Mouse (Mus musculus): ENCODE measurements around the gene Clcn3.
"Not testable (repeated sequence)": the region's sequence is repeated elsewhere in the genome, so short reads cannot be mapped to it uniquely, and the experiment has no call there.

Gene Clcn3

DNA sequence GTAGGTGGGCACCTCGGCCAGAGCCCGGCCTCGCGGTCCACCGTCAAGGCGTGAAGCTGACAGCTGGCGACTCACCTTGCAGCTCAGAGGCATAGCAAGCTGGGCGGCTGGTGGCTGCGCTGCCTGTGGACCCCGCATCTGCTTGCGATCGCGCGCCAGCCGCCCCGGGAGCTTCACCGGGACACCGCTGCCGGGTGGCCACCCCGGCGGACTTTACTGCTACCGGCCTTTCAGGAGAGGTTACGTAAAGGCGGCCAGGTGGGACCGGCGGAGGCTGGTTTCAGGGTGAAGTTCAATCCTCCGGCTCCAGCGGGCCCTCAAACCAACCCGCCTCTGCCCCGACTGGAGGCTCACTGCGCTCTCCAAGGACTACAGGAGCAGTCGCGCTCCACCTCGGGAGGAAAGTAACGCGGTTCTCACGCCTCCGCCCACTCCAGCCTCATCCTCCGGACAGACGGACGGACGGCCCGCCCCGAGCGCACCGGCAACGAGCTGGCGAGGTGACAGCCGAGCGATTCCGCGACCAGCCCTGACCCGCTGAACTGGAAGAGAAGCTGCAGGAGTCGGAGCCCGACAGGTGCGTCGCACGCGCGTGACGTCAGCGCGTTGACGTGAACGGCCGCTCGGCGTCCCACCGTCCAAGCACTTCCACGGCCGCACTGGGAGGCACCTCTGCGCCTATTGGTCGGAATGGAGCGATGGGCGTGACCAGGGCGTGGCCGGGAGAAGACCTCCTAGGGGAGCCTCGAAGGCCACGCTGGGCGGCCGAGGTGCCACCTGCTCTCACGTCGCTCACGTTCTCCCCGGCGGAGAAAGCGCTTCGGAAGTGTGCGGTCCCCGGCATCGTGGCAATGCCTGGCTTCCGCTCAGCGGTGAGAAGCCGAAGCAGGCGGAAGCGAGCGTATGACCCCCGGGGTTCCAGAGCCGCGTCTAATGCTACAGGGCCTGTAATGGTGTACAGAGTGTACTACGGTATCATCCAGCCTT, at the start of gene Clcn3:
Gene Clcn3, minus strand, starts transcription at position 600 of the 987 bp plus-strand sequence.
- in situ Hi-C loops (cut with MboI, MseI), result no loop called here

DNA sequence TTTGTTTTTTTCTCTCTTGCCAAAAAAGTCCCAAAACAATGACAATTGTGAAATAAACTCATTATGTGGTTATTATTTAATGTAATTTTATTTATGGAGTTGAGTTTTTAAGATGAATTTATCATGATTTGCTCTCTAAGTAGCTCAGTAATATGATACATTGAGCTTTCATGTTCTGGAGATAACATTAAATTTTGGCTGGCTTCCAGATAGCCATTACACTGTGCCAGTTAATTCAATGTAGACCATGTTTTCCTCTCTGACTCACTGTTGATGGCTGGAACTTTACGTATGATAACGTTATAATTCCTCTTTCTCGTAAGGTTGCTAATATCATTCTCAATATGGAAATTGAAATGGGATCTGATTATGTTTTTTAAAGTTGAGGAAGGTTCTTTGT, 13.4 kb upstream of the Clcn3 start:
- in situ Hi-C loops (cut with MboI, MseI), result no loop called here

DNA sequence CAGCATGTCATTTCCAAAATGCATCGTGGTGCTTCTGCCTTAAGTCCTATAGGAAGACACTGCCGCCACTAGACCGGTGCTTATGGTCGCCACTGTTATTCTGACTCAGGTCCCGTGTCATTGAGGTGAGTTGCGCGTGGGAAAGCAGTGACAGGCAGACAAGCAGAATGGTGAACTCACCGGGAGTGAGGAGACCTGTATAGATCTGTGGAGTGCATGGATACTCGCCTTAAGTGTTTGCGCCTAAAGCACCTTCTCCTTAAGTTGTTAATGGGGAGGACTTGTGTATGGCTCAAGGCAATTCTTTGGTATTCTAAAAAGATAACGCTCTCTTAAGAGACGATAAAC, 10.5 kb upstream of the Clcn3 start:
- in situ Hi-C loops (cut with MboI, MseI), result no loop called here

DNA sequence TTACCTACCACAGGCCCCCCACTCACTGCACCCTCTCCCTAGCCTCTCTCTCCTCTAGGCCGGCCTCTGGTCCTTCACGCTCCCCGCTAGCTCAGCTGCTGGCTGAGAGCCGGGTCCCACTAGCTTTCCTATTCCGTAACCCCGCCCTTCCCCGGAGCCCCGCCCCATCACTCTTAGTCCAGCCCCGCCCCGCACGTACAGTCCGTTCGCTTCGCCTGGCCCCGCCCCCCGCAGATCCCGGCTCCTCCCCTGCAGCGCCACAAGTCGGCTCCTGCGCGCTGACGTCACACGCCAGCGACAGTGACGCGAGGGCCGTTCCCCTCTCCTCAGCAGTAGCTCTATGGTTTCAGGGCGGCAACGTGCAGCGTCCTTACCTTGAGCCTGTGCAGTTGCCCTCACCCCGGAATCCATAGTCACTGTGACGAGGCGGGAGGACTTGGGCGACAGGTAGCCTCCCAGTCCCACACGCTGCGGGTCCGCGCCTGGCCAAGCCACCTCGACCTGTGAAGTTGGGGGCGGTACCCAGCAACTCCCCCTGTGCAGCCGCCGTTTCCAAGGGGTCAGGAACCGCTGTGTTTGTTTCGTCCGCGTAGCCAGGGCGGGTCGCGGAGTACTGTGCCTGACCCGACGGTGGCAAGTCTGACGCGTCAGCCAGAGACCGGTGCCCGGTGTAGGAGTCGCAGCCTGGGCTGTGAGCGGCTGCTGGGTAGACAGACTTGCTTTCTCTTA, 10.0 kb upstream of the Clcn3 start, which contains the start of gene Nek1:
Gene Nek1, plus strand, starts transcription at position 286 of the 729 bp plus-strand sequence.
- in situ Hi-C loops (cut with MboI, MseI), result no loop called here

DNA sequence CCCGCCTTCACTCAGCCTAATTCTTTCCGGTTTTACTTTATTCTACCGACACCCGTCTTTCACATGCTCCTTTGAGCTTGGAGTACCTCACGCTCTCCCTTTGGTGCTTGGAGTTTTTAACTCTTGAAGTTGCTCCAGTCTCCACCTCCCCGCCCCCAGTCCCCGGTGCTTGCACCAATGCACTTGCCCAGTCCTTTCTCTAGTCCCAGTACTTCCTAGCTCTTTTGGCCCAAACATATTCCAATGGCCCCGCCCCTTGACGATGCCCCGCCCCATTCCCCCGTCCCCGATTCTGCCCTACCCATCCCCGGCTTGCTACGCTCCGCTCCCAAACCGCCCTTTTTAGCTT, 9.4 kb upstream of the Clcn3 start:
- in situ Hi-C loops (cut with MboI, MseI), result no loop called here

DNA sequence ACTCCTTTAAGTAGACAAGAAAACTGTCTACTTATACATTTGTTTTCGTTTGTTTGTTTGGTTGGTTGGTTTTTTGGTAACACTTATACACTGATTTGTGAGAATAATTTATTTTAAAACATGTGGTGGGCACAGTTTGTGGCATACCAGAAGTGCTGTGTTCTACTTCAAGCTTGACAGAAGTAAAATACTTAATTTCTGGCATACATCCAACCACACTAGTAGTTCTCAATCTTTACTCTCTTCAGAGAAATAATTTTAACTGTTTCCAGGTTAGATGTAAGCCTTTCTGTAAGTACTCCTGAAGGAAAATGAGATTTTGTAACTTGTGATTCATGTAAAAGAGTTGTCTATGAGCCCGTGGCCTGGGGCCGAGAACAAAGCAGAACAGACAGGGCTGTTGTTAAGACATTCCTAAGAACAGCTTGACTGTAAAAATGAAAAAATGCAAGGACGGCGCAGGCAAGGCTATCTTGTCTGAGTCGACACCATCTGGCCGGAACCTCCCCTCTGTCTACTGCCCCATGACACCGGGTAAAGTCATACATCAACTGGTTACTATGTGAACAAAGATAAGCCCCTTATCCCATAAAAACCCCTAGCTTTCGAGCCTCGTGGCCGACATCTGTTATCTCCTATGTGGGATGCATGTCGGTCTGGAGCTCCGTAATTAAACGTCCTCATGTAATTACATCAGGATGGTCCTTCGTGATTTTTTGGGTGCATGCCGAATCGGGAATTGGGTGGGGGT, 1.3 kb upstream of the Clcn3 start:
- in situ Hi-C loops (cut with MboI, MseI), result not testable (repeated sequence)

DNA sequence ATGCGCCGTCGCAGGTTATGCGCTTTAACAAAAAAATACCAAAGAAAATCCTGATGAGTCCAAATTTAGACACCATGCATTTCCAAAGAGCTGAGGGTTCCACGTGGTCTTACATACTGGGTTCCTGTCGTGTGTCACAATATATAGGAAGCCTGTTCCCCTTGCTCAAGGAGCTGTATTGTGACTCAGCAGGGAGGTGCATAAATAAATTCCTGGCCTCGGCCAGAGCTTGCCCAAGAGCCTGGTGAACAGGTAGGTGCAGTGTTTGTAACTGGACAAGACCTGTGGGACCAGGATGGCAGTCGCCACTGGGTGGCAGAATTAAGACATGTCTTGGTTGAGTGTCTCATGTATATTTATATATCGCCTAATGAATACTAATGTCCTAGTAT, 584 bp upstream of the Clcn3 start:
- in situ Hi-C loops (cut with MboI, MseI), result no loop called here

DNA sequence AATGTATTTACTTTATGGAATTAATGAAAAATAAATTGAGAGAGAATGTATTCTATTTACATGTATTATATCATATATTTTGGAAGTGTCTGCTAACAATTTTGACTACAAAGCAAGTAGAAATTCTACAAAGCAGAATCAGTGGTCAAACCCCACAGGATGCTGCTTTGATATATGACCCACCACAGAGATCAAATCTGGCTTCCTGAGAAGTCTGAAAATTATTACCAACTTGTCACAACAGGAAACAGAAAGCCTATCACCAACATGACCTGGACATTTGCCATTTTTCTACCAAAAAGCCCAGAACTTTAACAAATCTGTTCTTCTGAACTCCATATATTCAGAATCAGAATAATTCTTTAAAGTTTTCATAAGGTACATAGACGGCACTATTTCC, 1.7 kb downstream of the Clcn3 start:
- in situ Hi-C loops (cut with MboI, MseI), result no loop called here

DNA sequence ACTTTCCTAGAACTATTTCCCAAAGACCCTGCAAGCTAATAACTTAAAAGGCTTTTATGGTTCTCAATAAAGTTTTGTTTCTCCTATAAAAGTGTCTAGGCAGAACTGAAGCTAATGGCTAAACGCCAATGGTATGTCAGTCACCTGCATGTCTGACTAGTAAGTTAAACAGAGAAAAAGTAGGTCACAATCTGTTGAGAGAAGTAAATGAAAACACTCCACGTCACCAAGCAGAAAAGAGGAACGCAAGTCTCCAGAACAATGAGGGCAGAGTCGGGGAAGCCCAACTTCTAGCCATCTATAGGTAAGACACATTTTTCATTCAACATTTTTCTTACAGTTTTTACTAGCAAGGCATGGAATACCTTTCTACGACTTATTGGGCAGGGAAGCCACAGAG, 4.6 kb downstream of the Clcn3 start:
- in situ Hi-C loops (cut with MboI, MseI), result no loop called here

DNA sequence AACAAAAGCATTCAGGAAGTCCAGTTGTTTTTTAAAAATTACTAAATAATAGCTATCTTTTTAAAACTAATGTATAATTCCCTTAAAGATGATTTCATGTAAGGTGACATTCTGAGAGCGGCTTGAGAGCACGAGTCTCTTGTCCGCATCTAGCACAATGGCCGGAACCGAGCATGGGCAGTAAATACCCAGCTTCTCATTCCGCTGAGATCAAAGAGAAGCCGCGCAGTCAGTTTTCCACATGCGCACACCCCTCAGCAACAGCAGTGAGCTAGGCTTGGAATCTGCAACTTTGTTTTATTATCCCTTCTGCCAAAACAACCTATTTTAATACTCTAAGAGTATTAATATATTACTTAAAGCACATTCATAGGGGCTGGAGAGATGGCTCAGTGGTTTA, 6.3 kb downstream of the Clcn3 start:
- in situ Hi-C loops (cut with MboI, MseI), result no loop called here

DNA sequence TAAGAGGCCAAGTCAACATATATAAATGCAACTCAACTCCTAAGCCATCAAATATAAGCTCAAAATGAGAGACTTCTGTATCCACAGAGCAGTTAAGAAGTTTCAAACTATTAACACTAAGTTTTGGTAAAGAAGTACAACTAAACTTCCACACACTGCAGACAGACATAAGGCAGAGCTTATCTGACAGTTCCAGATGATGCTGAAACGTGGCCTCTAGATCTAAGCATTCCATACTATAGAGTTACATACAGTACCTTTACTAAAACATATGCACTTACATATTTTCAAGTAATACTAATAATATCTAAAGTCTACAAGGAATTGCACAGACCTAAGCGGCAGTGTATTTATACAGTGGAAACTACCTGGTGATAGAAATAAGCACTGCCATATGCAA, 8.3 kb downstream of the Clcn3 start:
- in situ Hi-C loops (cut with MboI, MseI), result no loop called here

DNA sequence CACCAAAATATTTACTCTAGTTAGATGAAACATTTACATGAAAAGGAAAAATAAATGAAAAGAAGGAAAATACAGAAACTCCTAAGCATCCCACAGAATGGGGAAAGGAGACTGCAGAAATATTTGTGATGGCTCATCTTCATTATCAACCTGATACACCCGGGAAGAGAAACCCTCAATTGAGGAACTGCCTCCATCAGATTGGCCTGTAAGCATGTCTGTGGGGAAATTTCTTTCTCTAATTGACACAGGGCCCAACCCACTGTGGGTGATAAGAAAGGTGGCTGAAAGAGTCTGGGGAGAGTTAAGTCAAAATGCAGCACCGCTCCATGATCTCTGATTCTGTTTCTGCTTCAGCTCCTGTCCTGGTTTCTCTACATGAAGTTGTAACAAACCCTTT, 9.7 kb downstream of the Clcn3 start:
- in situ Hi-C loops (cut with MboI, MseI), result no loop called here

DNA sequence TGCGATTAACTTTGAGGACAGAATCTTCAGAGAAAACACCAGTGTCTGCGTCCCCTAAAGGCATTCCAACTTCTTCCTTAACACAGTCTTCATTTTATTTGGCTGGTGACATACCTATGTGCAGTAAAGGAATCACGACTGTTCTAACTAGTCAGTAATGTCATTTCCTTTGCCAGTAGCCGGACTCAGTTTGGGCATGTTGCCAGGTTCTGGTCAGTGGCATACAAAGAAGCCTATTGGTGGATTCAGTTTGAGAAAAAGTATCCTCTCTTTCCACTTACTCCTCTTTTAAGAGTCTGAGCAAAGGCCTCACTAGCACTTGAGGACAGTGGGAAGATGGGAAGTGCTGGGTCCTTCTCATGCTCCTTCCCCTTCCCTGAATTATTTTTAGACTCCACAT, 11.3 kb downstream of the Clcn3 start:
- in situ Hi-C loops (cut with MboI, MseI), result no loop called here

DNA sequence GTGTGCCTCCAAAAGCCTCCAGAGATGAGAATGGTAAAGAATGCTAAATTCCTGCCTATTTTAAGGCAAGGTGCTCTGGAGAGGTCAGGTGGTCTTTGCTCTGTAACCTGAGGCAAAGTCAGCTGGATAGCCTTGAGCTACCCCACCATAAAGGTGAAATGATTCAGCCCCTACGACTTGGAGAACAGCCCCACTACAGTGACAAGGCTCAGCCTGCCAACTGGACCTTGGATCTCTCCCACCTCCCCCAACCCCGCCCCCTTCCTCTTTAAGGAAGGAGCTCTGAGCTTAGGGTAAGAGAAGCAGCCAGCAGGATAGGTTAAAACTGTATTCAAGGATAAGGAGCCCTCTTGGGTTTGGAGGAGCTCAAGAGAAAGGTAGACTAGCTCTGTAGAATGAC, 14.0 kb downstream of the Clcn3 start:
- in situ Hi-C loops (cut with MboI, MseI), result no loop called here

DNA sequence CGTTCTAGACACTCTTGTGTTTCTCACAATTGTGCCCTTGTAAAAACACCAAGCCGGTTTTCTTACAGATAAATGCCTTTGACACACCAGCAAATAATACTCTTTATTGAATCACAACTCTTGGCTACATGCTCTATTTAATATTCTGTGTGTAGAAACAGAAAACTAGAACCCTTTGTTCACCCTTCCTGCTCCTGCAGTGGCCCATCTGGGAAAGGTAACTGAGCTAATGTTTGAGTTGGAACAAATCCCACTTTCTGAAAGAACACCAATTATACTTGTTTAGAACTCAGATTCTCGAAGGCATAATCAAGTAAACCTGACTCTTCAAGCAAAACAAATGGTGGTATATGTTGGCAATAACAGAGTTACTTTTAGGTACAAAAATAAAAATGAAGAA, 17.4 kb downstream of the Clcn3 start:
- in situ Hi-C loops (cut with MboI, MseI), result no loop called here

DNA sequence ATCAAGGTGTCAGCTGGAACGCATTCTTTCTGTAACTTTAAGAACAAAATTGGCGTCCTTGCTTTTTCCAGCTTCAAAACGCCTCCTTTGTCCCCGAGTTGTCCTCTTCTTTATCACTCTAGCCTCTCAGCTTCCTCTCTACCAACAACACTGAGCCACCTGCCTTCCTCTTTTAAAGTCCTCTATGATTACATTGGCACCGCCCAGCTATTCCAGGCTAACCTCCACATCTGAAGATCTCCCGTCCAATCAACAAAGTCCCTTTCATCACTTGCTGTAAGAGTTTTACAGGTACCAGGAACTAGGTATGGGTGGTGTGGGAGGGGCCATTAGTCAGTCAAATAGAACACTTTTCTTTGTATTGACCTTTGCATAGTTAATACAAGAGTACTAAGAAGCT, 17.8 kb downstream of the Clcn3 start:
- in situ Hi-C loops (cut with MboI, MseI), result no loop called here

DNA sequence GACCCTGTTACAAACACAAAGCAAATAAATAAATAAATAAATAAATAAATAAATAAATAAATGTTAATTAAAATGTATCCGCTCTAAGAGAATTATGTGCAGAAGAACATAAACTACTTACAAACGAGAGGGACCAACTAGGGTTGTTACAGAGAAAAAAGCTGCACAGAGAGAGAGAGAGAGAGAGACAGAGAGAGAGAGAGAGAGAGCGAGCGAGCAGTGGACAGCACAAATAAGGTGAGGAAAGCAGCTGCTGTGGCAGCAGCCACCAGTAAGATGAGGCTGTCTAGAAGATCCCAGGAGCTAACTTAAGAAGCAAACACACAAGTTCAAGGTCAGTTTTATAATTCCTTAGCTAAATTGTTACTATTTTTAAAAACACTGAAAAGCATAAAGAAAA, 18.6 kb downstream of the Clcn3 start:
- in situ Hi-C loops (cut with MboI, MseI), result no loop called here

DNA sequence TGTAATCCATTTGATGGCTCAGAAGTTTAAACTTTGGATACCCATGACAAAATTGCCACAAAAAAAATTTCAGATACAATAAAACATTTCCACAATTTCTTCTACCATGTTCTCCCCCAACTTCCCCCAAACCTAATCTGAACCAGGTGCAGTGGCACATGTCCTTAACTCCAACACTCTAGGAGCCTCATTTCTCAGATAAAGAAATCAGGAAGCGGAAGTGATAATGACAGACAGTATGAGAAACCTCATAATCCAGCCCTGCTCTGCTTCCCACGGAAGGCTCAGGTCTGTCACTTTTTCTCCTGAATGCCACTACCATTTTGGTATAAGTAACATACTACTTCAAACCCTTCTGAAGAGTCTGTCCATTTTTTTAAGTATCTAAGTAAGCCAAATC, 19.2 kb downstream of the Clcn3 start:
- in situ Hi-C loops (cut with MboI, MseI), result no loop called here

DNA sequence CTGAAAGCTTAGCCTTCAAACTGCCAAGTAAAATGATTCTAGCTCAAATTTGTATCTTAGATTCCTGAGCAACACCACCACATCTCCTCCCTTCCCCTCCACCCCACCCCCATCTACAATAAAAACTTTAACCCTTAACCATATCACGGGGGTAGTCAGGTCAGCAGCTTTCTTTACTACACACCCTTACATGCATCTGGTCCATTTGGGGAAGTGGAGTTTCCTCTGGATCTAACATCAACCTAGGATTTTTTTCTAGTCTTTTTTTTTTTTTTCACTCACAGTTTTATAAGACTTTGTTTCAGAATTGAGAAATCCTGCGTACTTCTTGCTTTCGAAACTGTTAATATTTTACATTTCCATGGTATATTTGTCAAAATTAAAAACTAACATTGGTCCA, 20.3 kb downstream of the Clcn3 start:
- in situ Hi-C loops (cut with MboI, MseI), result no loop called here

DNA sequence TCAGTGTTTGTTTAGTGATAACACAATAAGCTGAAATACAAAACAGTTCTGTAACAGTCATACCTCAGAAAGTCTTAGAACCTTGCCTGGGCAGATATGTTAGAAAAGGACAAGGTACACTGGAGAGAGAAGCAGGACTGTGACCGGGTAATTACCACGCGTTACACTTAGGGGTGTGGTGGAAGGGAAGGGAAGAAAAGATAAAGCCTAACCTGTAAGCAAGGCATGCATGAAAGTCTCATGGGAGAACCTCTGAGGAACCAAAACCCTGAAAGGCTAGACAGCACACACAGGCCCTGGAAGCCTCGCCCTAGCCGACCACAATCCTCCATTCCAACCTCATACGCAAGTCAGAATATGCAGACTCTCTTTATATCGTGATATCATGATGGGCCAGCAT, 26.3 kb downstream of the Clcn3 start:
- in situ Hi-C loops (cut with MboI, MseI), result no loop called here

DNA sequence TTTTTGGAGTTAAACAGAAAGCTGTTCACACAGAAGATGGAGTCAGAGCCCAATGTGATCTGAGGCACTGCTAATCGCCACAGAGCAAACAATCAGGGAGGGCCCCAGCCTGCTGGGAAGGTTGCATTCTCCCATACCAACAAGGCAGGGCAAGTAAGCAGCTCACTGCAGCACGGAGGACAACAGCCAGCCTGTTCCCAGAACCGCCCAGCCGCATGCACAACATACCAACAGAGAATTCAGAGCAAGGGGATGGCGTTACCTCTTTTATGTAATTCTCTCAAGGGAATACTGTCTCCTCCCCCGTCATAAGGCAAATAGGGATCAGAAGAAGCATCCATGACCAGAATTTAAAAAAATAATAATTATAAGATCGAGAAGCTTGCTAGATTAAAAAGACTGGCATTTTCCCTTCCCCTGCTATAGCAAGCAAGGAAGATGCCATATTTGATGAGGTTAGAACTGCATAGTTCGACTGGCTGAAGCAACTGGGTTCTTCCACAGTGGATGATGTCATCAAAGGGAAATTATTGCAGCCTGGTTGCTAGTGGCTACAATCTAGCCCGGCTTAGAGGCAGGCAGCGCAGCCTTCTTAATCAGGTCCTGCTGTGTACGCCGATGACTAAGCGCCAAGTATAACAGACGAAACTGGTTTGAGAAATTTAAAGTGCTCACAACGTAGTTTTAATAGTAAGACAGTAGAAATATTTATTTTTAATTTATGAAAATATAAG, 28.7 kb downstream of the Clcn3 start:
- in situ Hi-C loops (cut with MboI, MseI), result no loop called here

DNA sequence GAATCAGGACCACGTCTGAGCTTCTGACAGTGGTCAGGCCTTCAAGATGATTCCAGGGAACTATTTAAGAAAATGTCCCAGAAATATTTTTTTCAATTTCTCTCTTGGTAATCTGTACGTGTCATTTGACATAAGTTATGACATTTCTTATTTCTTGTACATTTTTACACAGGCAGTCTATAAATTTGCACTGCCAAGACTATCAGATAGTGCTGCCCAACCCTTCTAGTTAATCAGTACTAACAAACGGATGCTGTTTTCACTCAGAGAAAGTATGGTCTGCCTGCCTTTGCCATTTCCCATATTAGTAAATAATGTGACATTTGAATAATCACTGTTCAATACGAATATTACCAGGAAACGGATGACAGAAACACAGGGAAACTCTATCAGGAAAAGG, 30.3 kb downstream of the Clcn3 start:
- in situ Hi-C loops (cut with MboI, MseI), result no loop called here
